ENCODE assay signal across 15 mouse cellular contexts in the genomic region with DNA sequence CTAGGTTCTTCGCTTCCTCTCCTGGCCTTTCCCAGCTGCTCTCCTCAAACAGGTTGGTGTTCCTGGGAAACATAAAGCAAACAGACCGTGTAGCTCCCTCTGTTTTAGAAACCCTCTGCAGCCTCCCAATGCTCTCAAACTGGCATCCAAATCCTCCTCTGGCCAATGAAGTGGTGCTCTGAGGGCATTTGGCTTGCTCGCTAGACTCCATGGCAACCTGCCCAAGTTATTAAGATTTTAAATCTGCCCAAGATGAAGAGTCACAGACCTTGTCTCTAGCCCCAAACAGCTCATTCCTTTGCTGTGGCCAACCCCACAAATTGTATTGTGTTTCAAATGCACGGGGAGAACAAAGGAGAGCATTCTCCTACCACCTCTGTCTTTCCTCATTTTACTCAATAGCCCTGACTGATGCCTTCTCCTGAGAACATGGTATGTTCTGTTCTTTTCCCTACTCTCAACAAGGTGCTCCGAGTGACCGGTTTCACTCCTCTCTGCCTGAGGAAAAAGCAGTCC.
"Had no signal": no experiment of that assay in that cellular context is flagged by ENCODE, and none has a peak within 500 bp of the region (broad histone marks: within the 10 kb centered on the region; RNA-seq: fewer than 3 reads in every experiment).

No protein-coding gene starts in this region.

- H3K4me2 ChIP-seq: liver, embryonic 11.5 days; liver, embryonic 15.5 days; lung, embryonic 14.5 days; midbrain, embryonic 15.5 days; neural tube, embryonic 13.5 days had no signal

- H3K9ac ChIP-seq: liver, embryonic 15.5 days; lung, embryonic 14.5 days; midbrain, embryonic 15.5 days; neural tube, embryonic 13.5 days had no signal

- H3K27me3 ChIP-seq: liver, embryonic 15.5 days; midbrain, embryonic 15.5 days; neural tube, embryonic 13.5 days had no signal

- H3K4me1 ChIP-seq: liver, embryonic 15.5 days had no signal

- ATAC-seq: midbrain, embryonic 15.5 days had no signal

- H3K9me3 ChIP-seq: limb, embryonic 10.5 days; liver, embryonic 15.5 days; midbrain, embryonic 10.5 days; midbrain, embryonic 15.5 days; neural tube, embryonic 13.5 days had no signal

- DNase-seq: kidney, adult 8-10 months; kidney, postnatal 36 days; lung, embryonic 14.5 days; lung, postnatal 10 days; lung, postnatal 4 days; right cerebral cortex, postnatal 25 days; thymus, adult 18-20 months; thymus, postnatal 14 days had no signal

- H3K36me3 ChIP-seq: limb, embryonic 10.5 days; liver, embryonic 15.5 days; midbrain, embryonic 10.5 days; midbrain, embryonic 15.5 days; neural tube, embryonic 13.5 days had no signal

- H3K27ac ChIP-seq: layer of hippocampus, adult 2 months; limb, embryonic 10.5 days; liver, embryonic 15.5 days; midbrain, embryonic 10.5 days; midbrain, embryonic 15.5 days; neural tube, embryonic 13.5 days had no signal

- H3K4me3 ChIP-seq: layer of hippocampus, adult 2 months; limb, embryonic 10.5 days; liver, embryonic 15.5 days; midbrain, embryonic 10.5 days; midbrain, embryonic 15.5 days; neural tube, embryonic 13.5 days had no signal
